Mouse (Mus musculus) T-helper 2 cell (primary cell): ENCODE measurements around the gene Btbd35f2.
"Not testable (repeated sequence)": the region's sequence is repeated elsewhere in the genome, so short reads cannot be mapped to it uniquely, and the experiment has no call there.

Source experiments
- in situ Hi-C: fragments of 300-600 bp; cut with MboI, MseI; formaldehyde crosslinking; loops from one replicate; pipeline ENCODE4 v1.15.1; 2025; ENCODE audit warnings: high pct_unique_total_duplicates

Btbd35f2 gene

GRCm38 (mm10) chrX:32278094-32278493 lies at the start of gene Btbd35f2:
Btbd35f2 (plus strand) TSS chrX:32278394.
- in situ Hi-C loops, result not testable (repeated sequence)
